Mouse (Mus musculus): ENCODE measurements around the gene Slc25a39. TPM values are rescaled to one million over a fixed set of nuclear protein-coding genes. Genes with fewer than 3 reads are reported as not detected.

Slc25a39 gene
- polyA plus RNA-seq, 1 experiment from 2014 or later = 360 TPM

- H3K4me3 ChIP-seq (ENCODE audit: low read length) = peak overlapping the region; percentile 82
Measured at GRCm38 (mm10) chr11:102431018-102431645, 23.4 kb upstream of the Slc25a39 start.

GRCm38 (mm10) chr11:102430121-102431017 is 22.6 kb upstream of the Slc25a39 start, which contains the start of gene Grn:
TSS of gene Grn (plus strand) at chr11:102430315.
- Histone ChIP-seq H3K4me3 (ENCODE audit: low read length) (peak within 1 kb of the TSS; percentile 82), H3K4me2 (replicated peaks; ENCODE audit: low read depth, low read length) (peak within 1 kb of the TSS; percentile 95), H3K36me3 (ENCODE audit: insufficient read depth, low read length) (peaks cover 13% of the 10 kb centered on the region), H3K4me1 (ENCODE audit: insufficient read depth, low read length) (peaks cover 20% of the 10 kb centered on the region), H3K27me3 (ENCODE audit: insufficient read depth, low read length) (no peaks in the 10 kb centered on the region), H3K9me3 (ENCODE audit: low read length) (no peaks in the 10 kb centered on the region), H3K27ac (ENCODE audit: low read length) (peak within 1 kb of the TSS; percentile 90), H3K9ac (replicated peaks; ENCODE audit: low read length) (peak within 1 kb of the TSS; percentile 80)
- peak; percentile 96 for ATAC-seq (ENCODE audit: low FRiP score, low TSS enrichment)
- under 1% methylated on average over 29 of the region's 29 CpGs for WGBS

More at GRCm38 (mm10) chr11:102431018-102431645, 23.4 kb upstream of the Slc25a39 start:
- WGBS = 0% methylated on average over 7 of the region's 7 CpGs
- Histone ChIP-seq H3K27ac (ENCODE audit: low read length) (peak overlapping the region; percentile 90), H3K9me3 (ENCODE audit: low read length) (no peaks in the 10 kb centered on the region), H3K4me1 (ENCODE audit: insufficient read depth, low read length) (peaks cover 20% of the 10 kb centered on the region), H3K4me2 (replicated peaks; ENCODE audit: low read depth, low read length) (peak overlapping the region; percentile 95), H3K27me3 (ENCODE audit: insufficient read depth, low read length) (no peaks in the 10 kb centered on the region), H3K36me3 (ENCODE audit: insufficient read depth, low read length) (peaks cover 21% of the 10 kb centered on the region), H3K9ac (replicated peaks; ENCODE audit: low read length) (peak overlapping the region; percentile 74)
- peak; percentile 39; the same call in 1 of the 2 replicates for ATAC-seq (ENCODE audit: low FRiP score, low TSS enrichment)

- peak overlapping the region; percentile 82 for H3K4me3 ChIP-seq (ENCODE audit: low read length)
- peak overlapping the region; percentile 50; the same call in 1 of the 2 replicates for H3K27ac ChIP-seq (ENCODE audit: low read length)
- no peaks in the 10 kb centered on the region for H3K9me3 ChIP-seq (ENCODE audit: low read length)
- no peaks in the 10 kb centered on the region for H3K27me3 ChIP-seq (ENCODE audit: insufficient read depth, low read length)
- no peak for ATAC-seq (ENCODE audit: low FRiP score, low TSS enrichment)
- H3K4me2 ChIP-seq (replicated peaks; ENCODE audit: low read depth, low read length) = peak overlapping the region; percentile 95
- 42% methylated on average over 3 of the region's 3 CpGs for WGBS
- peak overlapping the region; percentile 80 for H3K9ac ChIP-seq (replicated peaks; ENCODE audit: low read length)
- H3K36me3 ChIP-seq (ENCODE audit: insufficient read depth, low read length) = peaks cover 5% of the 10 kb centered on the region
- H3K4me1 ChIP-seq (ENCODE audit: insufficient read depth, low read length) = peaks cover 20% of the 10 kb centered on the region
Measured at GRCm38 (mm10) chr11:102429551-102429950, 21.8 kb upstream of the Slc25a39 start.

GRCm38 (mm10) chr11:102428981-102429540 is 21.3 kb upstream of the Slc25a39 start:
- H3K9me3 ChIP-seq (ENCODE audit: low read length) = no peaks in the 10 kb centered on the region
- H3K4me1 ChIP-seq (ENCODE audit: insufficient read depth, low read length) = peaks cover 20% of the 10 kb centered on the region
- no peak for ATAC-seq (ENCODE audit: low FRiP score, low TSS enrichment)
- H3K4me2 ChIP-seq (replicated peaks; ENCODE audit: low read depth, low read length) = no peak overlapping the region
- H3K9ac ChIP-seq (replicated peaks; ENCODE audit: low read length) = no peak overlapping the region
- H3K27ac ChIP-seq (ENCODE audit: low read length) = no peak overlapping the region
- H3K36me3 ChIP-seq (ENCODE audit: insufficient read depth, low read length) = peaks cover 4% of the 10 kb centered on the region; the same call in 1 of the 2 replicates
- 64% methylated on average over 8 of the region's 8 CpGs for WGBS
- H3K4me3 ChIP-seq (ENCODE audit: low read length) = no peak overlapping the region
- no peaks in the 10 kb centered on the region for H3K27me3 ChIP-seq (ENCODE audit: insufficient read depth, low read length)

- no peaks in the 10 kb centered on the region for H3K36me3 ChIP-seq (ENCODE audit: insufficient read depth, low read length)
- no peak overlapping the region for H3K4me2 ChIP-seq (replicated peaks; ENCODE audit: low read depth, low read length)
- H3K9me3 ChIP-seq (ENCODE audit: low read length) = no peaks in the 10 kb centered on the region
- H3K27me3 ChIP-seq (ENCODE audit: insufficient read depth, low read length) = no peaks in the 10 kb centered on the region
- WGBS = 86% methylated on average over 8 of the region's 8 CpGs
- H3K4me1 ChIP-seq (ENCODE audit: insufficient read depth, low read length) = peaks cover 7% of the 10 kb centered on the region; the same call in 1 of the 2 replicates
- no peak overlapping the region for H3K4me3 ChIP-seq (ENCODE audit: low read length)
- H3K27ac ChIP-seq (ENCODE audit: low read length) = no peak overlapping the region
- no peak for ATAC-seq (ENCODE audit: low FRiP score, low TSS enrichment)
- no peak overlapping the region for H3K9ac ChIP-seq (replicated peaks; ENCODE audit: low read length)
Measured at GRCm38 (mm10) chr11:102425555-102426316, 18.0 kb upstream of the Slc25a39 start.

GRCm38 (mm10) chr11:102424666-102425065 is 16.9 kb upstream of the Slc25a39 start:
- H3K4me1 ChIP-seq (ENCODE audit: insufficient read depth, low read length) = peaks cover 3% of the 10 kb centered on the region; the same call in 1 of the 2 replicates
- no peaks in the 10 kb centered on the region for H3K27me3 ChIP-seq (ENCODE audit: insufficient read depth, low read length)
- H3K36me3 ChIP-seq (ENCODE audit: insufficient read depth, low read length) = no peaks in the 10 kb centered on the region
- H3K9me3 ChIP-seq (ENCODE audit: low read length) = peaks cover 1% of the 10 kb centered on the region; the same call in 1 of the 2 replicates
- H3K4me2 ChIP-seq (replicated peaks; ENCODE audit: low read depth, low read length) = no peak overlapping the region
- ATAC-seq (ENCODE audit: low FRiP score, low TSS enrichment) = no peak
- WGBS = 73% methylated on average over 6 of the region's 6 CpGs
- no peak overlapping the region for H3K9ac ChIP-seq (replicated peaks; ENCODE audit: low read length)
- H3K4me3 ChIP-seq (ENCODE audit: low read length) = no peak overlapping the region
- no peak overlapping the region for H3K27ac ChIP-seq (ENCODE audit: low read length)

GRCm38 (mm10) chr11:102421559-102421958 is 13.8 kb upstream of the Slc25a39 start:
- H3K9me3 ChIP-seq (ENCODE audit: low read length) = peaks cover 3% of the 10 kb centered on the region; the same call in 1 of the 2 replicates
- no peak overlapping the region for H3K9ac ChIP-seq (replicated peaks; ENCODE audit: low read length)
- no peaks in the 10 kb centered on the region for H3K36me3 ChIP-seq (ENCODE audit: insufficient read depth, low read length)
- H3K4me1 ChIP-seq (ENCODE audit: insufficient read depth, low read length) = no peaks in the 10 kb centered on the region
- no peak overlapping the region for H3K4me2 ChIP-seq (replicated peaks; ENCODE audit: low read depth, low read length)
- no peak overlapping the region for H3K27ac ChIP-seq (ENCODE audit: low read length)
- ATAC-seq (ENCODE audit: low FRiP score, low TSS enrichment) = no peak
- no peak overlapping the region for H3K4me3 ChIP-seq (ENCODE audit: low read length)
- no peaks in the 10 kb centered on the region for H3K27me3 ChIP-seq (ENCODE audit: insufficient read depth, low read length)
- 20% methylated on average over 8 of the region's 8 CpGs for WGBS

GRCm38 (mm10) chr11:102418887-102419286 is 11.1 kb upstream of the Slc25a39 start:
- Histone ChIP-seq H3K36me3 (ENCODE audit: insufficient read depth, low read length) (no peaks in the 10 kb centered on the region), H3K4me3 (ENCODE audit: low read length) (no peak overlapping the region), H3K4me1 (ENCODE audit: insufficient read depth, low read length) (no peaks in the 10 kb centered on the region), H3K9ac (replicated peaks; ENCODE audit: low read length) (no peak overlapping the region), H3K27ac (ENCODE audit: low read length) (no peak overlapping the region), H3K4me2 (replicated peaks; ENCODE audit: low read depth, low read length) (no peak overlapping the region), H3K9me3 (ENCODE audit: low read length) (peaks cover 3% of the 10 kb centered on the region; the same call in 1 of the 2 replicates), H3K27me3 (ENCODE audit: insufficient read depth, low read length) (no peaks in the 10 kb centered on the region)
- no peak for ATAC-seq (ENCODE audit: low FRiP score, low TSS enrichment)

GRCm38 (mm10) chr11:102417160-102417559 is 9.4 kb upstream of the Slc25a39 start:
- Histone ChIP-seq H3K36me3 (ENCODE audit: insufficient read depth, low read length) (no peaks in the 10 kb centered on the region), H3K9me3 (ENCODE audit: low read length) (peaks cover 3% of the 10 kb centered on the region; the same call in 1 of the 2 replicates), H3K9ac (replicated peaks; ENCODE audit: low read length) (no peak overlapping the region), H3K4me3 (ENCODE audit: low read length) (no peak overlapping the region), H3K27me3 (ENCODE audit: insufficient read depth, low read length) (no peaks in the 10 kb centered on the region), H3K4me2 (replicated peaks; ENCODE audit: low read depth, low read length) (no peak overlapping the region), H3K4me1 (ENCODE audit: insufficient read depth, low read length) (no peaks in the 10 kb centered on the region), H3K27ac (ENCODE audit: low read length) (no peak overlapping the region)
- ATAC-seq (ENCODE audit: low FRiP score, low TSS enrichment) = no peak
- 90% methylated on average over 1 of the region's 1 CpGs for WGBS
